Mouse (Mus musculus): ENCODE data around the gene Slc27a4. TPM values are rescaled to one million over a fixed set of nuclear protein-coding genes. Genes with fewer than 3 reads are reported as not detected.
"Not testable (repeated sequence)": the region's sequence is repeated elsewhere in the genome, so short reads cannot be mapped to it uniquely, and the experiment has no call there.

Gene Slc27a4
- polyA plus RNA-seq, 1 experiment, result 26.8 TPM

- H3ac ChIP-seq (ENCODE audit: control insufficient read depth, insufficient read length), result no peak overlapping the region
- no peaks in the 10 kb centered on the region for H3K36me3 ChIP-seq (ENCODE audit: control insufficient read depth, insufficient read depth)
- H3K27me3 ChIP-seq (ENCODE audit: control insufficient read depth, insufficient read depth, insufficient read length), result no peaks in the 10 kb centered on the region
- H3K79me2 ChIP-seq (ENCODE audit: control insufficient read depth, insufficient read depth), result no peaks in the 10 kb centered on the region
- no peak overlapping the region for H3K4me3 ChIP-seq
- no peak for TF ChIP-seq MAX (IDR thresholded peaks at IDR 0.05; ENCODE audit: low read depth)
- no peak for TF ChIP-seq POLR2A (IDR thresholded peaks at IDR 0.05; ENCODE audit: insufficient read length, low read depth)
- TF ChIP-seq E2F4 (IDR thresholded peaks at IDR 0.05; ENCODE audit: insufficient read depth), result no peak
- no peak for TF ChIP-seq CEBPB (IDR thresholded peaks at IDR 0.05; ENCODE audit: insufficient read depth, poor library complexity, severe bottlenecking)
- no peak for TF ChIP-seq TCF3 (IDR thresholded peaks at IDR 0.05; ENCODE audit: insufficient read length, low read depth)
- TF ChIP-seq POLR2AphosphoS2 (IDR thresholded peaks at IDR 0.05; ENCODE audit: insufficient read length, low read depth), result no peak
- no peak for TF ChIP-seq REST (IDR thresholded peaks at IDR 0.05; ENCODE audit: insufficient read depth, insufficient read length)
- H3K4me2 ChIP-seq (ENCODE audit: low read depth), result no peak overlapping the region
Observed at GRCm38 (mm10) chr2:29768901-29769300, 33.5 kb upstream of the Slc27a4 start.

GRCm38 (mm10) chr2:29770162-29770561 lies 32.3 kb upstream of the Slc27a4 start:
- H3K4me3 ChIP-seq, result no peak overlapping the region
- no peaks in the 10 kb centered on the region for H3K79me2 ChIP-seq (ENCODE audit: control insufficient read depth, insufficient read depth)
- TF ChIP-seq CEBPB (IDR thresholded peaks at IDR 0.05; ENCODE audit: insufficient read depth, poor library complexity, severe bottlenecking) (no peak), MYOD1 (IDR thresholded peaks at IDR 0.05; ENCODE audit: control insufficient read depth in 1 of 3, insufficient read length in 2 of 3, low read depth in 2 of 3) (no peak), USF1 (IDR thresholded peaks at IDR 0.05; ENCODE audit: low read depth) (no peak), POLR2AphosphoS2 (IDR thresholded peaks at IDR 0.05; ENCODE audit: insufficient read length, low read depth) (no peak), TCF3 (IDR thresholded peaks at IDR 0.05; ENCODE audit: insufficient read length, low read depth) (no peak), E2F4 (IDR thresholded peaks at IDR 0.05; ENCODE audit: insufficient read depth) (no peak), MYOG (IDR thresholded peaks at IDR 0.05; ENCODE audit: control insufficient read depth in 1 of 3, insufficient read depth in 1 of 3, insufficient read length in 2 of 3, low read depth in 2 of 3) (no peak), MAX (IDR thresholded peaks at IDR 0.05; ENCODE audit: low read depth) (no peak), SRF (IDR thresholded peaks at IDR 0.05; ENCODE audit: control insufficient read depth, insufficient read length, low read depth) (no peak), TCF12 (IDR thresholded peaks at IDR 0.05; ENCODE audit: insufficient read depth, poor library complexity, severe bottlenecking) (no peak), POLR2A (IDR thresholded peaks at IDR 0.05; ENCODE audit: insufficient read length, low read depth) (no peak), REST (IDR thresholded peaks at IDR 0.05; ENCODE audit: insufficient read depth, insufficient read length) (no peak)
- H3K4me2 ChIP-seq (ENCODE audit: low read depth), result no peak overlapping the region
- no peaks in the 10 kb centered on the region for H3K36me3 ChIP-seq (ENCODE audit: control insufficient read depth, insufficient read depth)
- no peak overlapping the region for H3ac ChIP-seq (ENCODE audit: control insufficient read depth, insufficient read length)
- H3K27me3 ChIP-seq (ENCODE audit: control insufficient read depth, insufficient read depth, insufficient read length), result no peaks in the 10 kb centered on the region

GRCm38 (mm10) chr2:29771611-29772461 lies 30.6 kb upstream of the Slc27a4 start:
- peak; percentile 87 for TF ChIP-seq CEBPB (IDR thresholded peaks at IDR 0.05; ENCODE audit: insufficient read depth, poor library complexity, severe bottlenecking)
- TF ChIP-seq POLR2A (IDR thresholded peaks at IDR 0.05; ENCODE audit: insufficient read length, low read depth), result no peak
- TF ChIP-seq POLR2AphosphoS2 (IDR thresholded peaks at IDR 0.05; ENCODE audit: insufficient read length, low read depth), result peak; percentile 15
- no peak overlapping the region for H3K4me2 ChIP-seq (ENCODE audit: low read depth)
- H3ac ChIP-seq (ENCODE audit: control insufficient read depth, insufficient read length), result no peak overlapping the region
- H3K79me2 ChIP-seq (ENCODE audit: control insufficient read depth, insufficient read depth), result no peaks in the 10 kb centered on the region
- H3K36me3 ChIP-seq (ENCODE audit: control insufficient read depth, insufficient read depth), result no peaks in the 10 kb centered on the region
- H3K27me3 ChIP-seq (ENCODE audit: control insufficient read depth, insufficient read depth, insufficient read length), result no peaks in the 10 kb centered on the region
- H3K4me3 ChIP-seq, result no peak overlapping the region

- Histone ChIP-seq H3ac (ENCODE audit: control insufficient read depth, insufficient read length) (no peak overlapping the region), H3K27me3 (ENCODE audit: control insufficient read depth, insufficient read depth, insufficient read length) (no peaks in the 10 kb centered on the region), H3K36me3 (ENCODE audit: control insufficient read depth, insufficient read depth) (peaks cover 6% of the 10 kb centered on the region), H3K79me2 (ENCODE audit: control insufficient read depth, insufficient read depth) (no peaks in the 10 kb centered on the region), H3K4me3 (no peak overlapping the region), H3K4me2 (ENCODE audit: low read depth) (no peak overlapping the region)
- TF ChIP-seq CEBPB (IDR thresholded peaks at IDR 0.05; ENCODE audit: insufficient read depth, poor library complexity, severe bottlenecking) (no peak), MYOD1 (IDR thresholded peaks at IDR 0.05; ENCODE audit: control insufficient read depth in 1 of 3, insufficient read length in 2 of 3, low read depth in 2 of 3) (no peak)
Observed at GRCm38 (mm10) chr2:29773323-29773722, 29.1 kb upstream of the Slc27a4 start.

- peaks cover 55% of the 10 kb centered on the region for H3K36me3 ChIP-seq (ENCODE audit: control insufficient read depth, insufficient read depth)
- H3ac ChIP-seq (ENCODE audit: control insufficient read depth, insufficient read length); H3K27me3 ChIP-seq (ENCODE audit: control insufficient read depth, insufficient read depth, insufficient read length): not testable (repeated sequence)
Observed at GRCm38 (mm10) chr2:29781256-29781655, 21.2 kb upstream of the Slc27a4 start.

GRCm38 (mm10) chr2:29784290-29784689 lies 18.1 kb upstream of the Slc27a4 start:
- Histone ChIP-seq H3ac (ENCODE audit: control insufficient read depth, insufficient read length) (no peak overlapping the region), H3K36me3 (ENCODE audit: control insufficient read depth, insufficient read depth) (peaks cover 43% of the 10 kb centered on the region), H3K4me3 (no peak overlapping the region), H3K27me3 (ENCODE audit: control insufficient read depth, insufficient read depth, insufficient read length) (no peaks in the 10 kb centered on the region), H3K4me2 (ENCODE audit: low read depth) (no peak overlapping the region), H3K79me2 (ENCODE audit: control insufficient read depth, insufficient read depth) (peaks cover 17% of the 10 kb centered on the region)
- no peak for TF ChIP-seq POLR2A (IDR thresholded peaks at IDR 0.05; ENCODE audit: insufficient read length, low read depth)
- TF ChIP-seq POLR2AphosphoS2 (IDR thresholded peaks at IDR 0.05; ENCODE audit: insufficient read length, low read depth), result no peak
- TF ChIP-seq E2F4 (IDR thresholded peaks at IDR 0.05; ENCODE audit: insufficient read depth), result no peak
- TF ChIP-seq REST (IDR thresholded peaks at IDR 0.05; ENCODE audit: insufficient read depth, insufficient read length), result no peak
- no peak for TF ChIP-seq USF1 (IDR thresholded peaks at IDR 0.05; ENCODE audit: low read depth)
- TF ChIP-seq MAX (IDR thresholded peaks at IDR 0.05; ENCODE audit: low read depth), result no peak
- no peak for TF ChIP-seq CEBPB (IDR thresholded peaks at IDR 0.05; ENCODE audit: insufficient read depth, poor library complexity, severe bottlenecking)
- no peak for TF ChIP-seq SRF (IDR thresholded peaks at IDR 0.05; ENCODE audit: control insufficient read depth, insufficient read length, low read depth)
- no peak for TF ChIP-seq TCF12 (IDR thresholded peaks at IDR 0.05; ENCODE audit: insufficient read depth, poor library complexity, severe bottlenecking)
- TF ChIP-seq TCF3 (IDR thresholded peaks at IDR 0.05; ENCODE audit: insufficient read length, low read depth), result no peak
- no peak for TF ChIP-seq MYOD1 (IDR thresholded peaks at IDR 0.05; ENCODE audit: control insufficient read depth in 1 of 3, insufficient read length in 2 of 3, low read depth in 2 of 3)
- TF ChIP-seq MYOG (IDR thresholded peaks at IDR 0.05; ENCODE audit: control insufficient read depth in 1 of 3, insufficient read depth in 1 of 3, insufficient read length in 2 of 3, low read depth in 2 of 3), result no peak

More at GRCm38 (mm10) chr2:29781256-29781655, 21.2 kb upstream of the Slc27a4 start:
- H3K4me3 ChIP-seq; H3K4me2 ChIP-seq (ENCODE audit: low read depth); H3K79me2 ChIP-seq (ENCODE audit: control insufficient read depth, insufficient read depth): not testable (repeated sequence)

Measured in myocyte (in vitro differentiated cells).